Mouse (Mus musculus) cerebellum, adult 9-11 months (tissue): Measurements from ENCODE around the gene Gtf2i.

Experiments
- DNase-seq: peaks from one replicate; pipeline ENCODE4 v3.0.0; 2022

Gtf2i gene

GRCm38 (mm10) chr5:134321699-134322098 lies 7.1 kb upstream of the Gtf2i start:
- no peak for DNase-seq

- DNase-seq: no peak
These were observed 4.3 kb upstream of the Gtf2i start for GRCm38 (mm10) chr5:134318903-134319302.

DNA sequence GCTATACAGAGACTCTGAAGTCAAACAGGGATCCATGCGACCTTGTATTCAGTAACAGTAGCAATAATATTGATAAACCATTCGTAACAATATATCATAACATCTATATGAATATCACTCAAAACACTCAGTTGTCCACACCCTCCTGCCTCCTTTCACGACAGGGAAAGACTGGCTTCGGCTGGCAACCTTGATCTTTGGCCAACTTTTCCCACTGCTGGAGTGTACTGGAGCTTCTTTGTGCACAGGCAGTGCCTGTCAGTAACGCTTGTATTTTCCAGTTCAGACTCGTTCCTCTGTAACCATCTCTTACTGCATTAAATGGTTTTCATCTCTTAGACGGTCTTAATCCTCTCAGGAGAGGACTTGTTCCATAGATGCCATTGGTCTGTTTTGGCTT lies 2.2 kb upstream of the Gtf2i start:
- DNase-seq: no peak

GRCm38 (mm10) chr5:134315623-134316350 lies 1.2 kb upstream of the Gtf2i start:
- peak; percentile 66 for DNase-seq

- DNase-seq: peak; percentile 83
These were observed 389 bp downstream of the Gtf2i start for GRCm38 (mm10) chr5:134314068-134314674.

- peak; percentile 96 for DNase-seq
These were observed 1.0 kb downstream of the Gtf2i start for GRCm38 (mm10) chr5:134313451-134314067.

DNA sequence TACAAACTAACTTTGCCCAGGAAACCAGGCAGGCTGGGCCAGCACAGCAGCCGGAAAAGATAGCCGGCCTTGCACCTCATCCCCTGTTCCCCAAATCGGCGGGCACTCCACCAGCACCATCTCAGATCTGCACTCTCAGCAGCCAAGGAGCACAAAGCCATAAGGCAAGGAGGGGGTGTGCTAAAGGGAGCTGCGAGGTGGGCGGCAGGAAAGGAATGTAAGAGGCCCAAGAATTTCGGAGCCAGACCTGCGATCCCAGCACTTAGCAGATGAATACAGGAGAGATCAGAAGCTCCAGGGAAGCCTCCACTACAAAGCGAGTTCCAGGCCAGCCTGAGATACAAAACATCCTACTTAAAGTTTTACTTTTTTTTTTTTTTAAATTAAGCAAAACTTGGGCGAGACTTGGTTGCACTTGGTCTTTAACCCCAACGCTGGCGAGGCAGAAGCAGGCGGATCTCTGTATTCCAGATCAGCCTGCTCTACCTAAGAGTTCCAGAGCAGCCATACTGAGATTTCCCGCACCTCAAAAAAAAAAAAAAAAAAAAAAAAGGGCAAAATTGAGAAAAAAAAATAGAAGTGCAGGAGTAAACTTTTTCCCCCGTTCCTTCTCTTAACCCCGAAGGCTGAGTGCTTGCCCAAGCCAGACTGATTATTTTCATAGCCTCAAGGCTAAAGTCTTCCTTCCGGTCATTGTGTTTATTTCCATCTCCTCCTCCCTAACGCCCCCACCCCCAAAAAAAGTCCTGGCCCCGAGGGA lies 1.7 kb downstream of the Gtf2i start:
- peak; percentile 66 for DNase-seq

DNA sequence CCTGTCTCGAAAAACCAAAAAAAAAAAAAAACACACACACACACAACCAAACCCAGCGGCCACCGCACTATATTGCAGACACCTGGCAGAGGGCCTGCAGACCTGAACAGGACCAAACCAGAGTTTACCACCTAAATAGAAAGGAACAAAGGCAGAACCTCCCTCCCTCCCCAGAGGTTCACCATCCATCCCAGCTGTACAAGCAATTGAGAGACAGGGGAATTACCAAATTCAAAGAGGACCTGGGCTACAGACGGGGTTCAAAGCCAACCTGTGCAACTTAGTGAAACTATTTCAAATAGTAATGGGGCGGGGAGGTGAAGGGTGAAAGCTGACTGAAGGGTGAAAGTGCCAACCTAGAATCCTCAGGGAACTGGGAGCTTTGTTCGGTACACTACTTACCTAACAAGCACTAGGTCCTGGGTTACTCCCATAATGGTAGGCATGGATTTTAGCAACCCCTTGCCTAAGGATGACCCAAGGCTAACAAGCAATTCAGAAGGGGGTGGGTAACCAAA lies 2.6 kb downstream of the Gtf2i start:
- peak; percentile 50 for DNase-seq

- DNase-seq: no peak
These were observed 4.4 kb downstream of the Gtf2i start for GRCm38 (mm10) chr5:134310201-134310600.

DNA sequence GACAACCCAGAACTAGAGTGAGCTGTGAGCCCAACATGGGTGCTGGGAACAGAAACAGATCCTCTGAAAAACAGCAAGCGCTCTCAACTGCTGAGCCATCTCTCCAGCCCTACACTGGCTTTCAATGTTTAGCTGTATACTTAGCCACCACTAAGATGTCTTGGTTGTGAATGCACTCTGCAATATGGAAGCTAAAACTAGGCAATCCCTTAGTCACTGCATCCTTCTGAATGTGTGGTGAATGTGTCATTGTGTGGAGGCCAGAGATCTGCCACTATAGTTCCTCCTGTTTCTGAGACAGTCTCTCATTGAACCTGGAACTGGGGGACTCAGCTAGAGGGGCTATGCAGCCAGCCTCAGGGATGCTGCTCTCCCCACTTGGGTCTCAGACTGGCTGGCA lies 5.2 kb downstream of the Gtf2i start:
- no peak for DNase-seq

DNA sequence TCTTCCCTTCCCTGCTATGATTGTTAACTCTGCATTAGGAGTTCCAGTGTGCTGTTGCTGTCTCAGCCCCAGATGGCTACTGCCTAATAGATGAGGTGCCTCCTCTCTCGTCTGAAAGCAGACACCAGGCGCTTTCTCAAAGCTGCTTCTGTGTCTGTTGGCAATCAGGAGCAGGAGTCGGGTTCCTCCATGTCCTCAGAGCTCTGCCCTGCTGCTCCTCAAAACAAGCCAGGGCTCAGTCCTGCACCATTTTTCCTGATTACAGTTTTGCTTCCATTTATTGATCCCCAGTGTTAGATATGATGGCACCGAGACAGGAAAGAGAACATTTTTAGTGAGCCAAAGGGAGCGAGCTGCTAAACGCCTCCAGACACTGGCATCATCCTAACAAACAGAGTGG lies 9.9 kb downstream of the Gtf2i start:
- no peak for DNase-seq

- peak; percentile 42 for DNase-seq
These were observed 19.1 kb downstream of the Gtf2i start for GRCm38 (mm10) chr5:134295277-134296050.

GRCm38 (mm10) chr5:134294606-134295005 lies 20.0 kb downstream of the Gtf2i start:
- no peak for DNase-seq

DNA sequence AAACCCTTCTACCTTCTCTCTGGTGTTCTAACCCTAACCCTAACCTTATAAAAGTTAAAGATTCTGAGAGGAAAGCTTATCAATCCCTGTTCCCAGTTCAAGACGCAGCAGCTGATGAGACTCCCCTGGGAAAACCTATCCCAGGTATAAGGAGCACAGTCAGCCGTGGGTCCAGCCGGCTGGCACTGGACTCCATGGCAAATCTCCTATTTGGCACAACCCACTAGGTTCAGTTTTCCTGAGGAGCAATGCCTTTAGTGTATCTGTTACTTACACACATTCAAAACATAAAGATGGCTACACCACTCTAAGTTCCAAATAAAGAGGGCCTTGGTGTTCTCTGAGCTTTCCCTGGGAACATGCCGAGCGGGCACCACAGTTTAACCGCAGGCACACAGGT lies 23.5 kb downstream of the Gtf2i start:
- DNase-seq: no peak

GRCm38 (mm10) chr5:134289935-134290560 lies 24.5 kb downstream of the Gtf2i start:
- DNase-seq: no peak

DNA sequence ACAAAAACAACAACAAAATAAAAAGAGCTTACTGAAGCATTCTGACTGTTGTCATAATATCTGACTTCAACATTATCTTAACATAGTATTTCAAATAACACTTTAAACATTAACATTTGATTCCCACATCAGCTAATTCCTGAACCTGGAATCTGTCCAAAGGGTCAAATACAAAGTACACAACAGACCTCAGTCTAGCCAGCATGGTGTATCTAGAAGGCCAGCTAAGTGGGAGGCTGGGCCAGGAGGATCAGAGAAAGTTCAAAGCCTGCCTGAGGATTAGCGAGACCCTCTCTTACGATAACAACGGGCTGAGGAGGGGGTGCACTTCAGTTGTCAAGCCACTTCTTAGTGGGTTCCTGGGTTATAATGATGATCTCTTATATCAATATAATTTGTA lies 26.5 kb downstream of the Gtf2i start:
- no peak for DNase-seq

GRCm38 (mm10) chr5:134284921-134285320 lies 29.6 kb downstream of the Gtf2i start:
- no peak for DNase-seq

DNA sequence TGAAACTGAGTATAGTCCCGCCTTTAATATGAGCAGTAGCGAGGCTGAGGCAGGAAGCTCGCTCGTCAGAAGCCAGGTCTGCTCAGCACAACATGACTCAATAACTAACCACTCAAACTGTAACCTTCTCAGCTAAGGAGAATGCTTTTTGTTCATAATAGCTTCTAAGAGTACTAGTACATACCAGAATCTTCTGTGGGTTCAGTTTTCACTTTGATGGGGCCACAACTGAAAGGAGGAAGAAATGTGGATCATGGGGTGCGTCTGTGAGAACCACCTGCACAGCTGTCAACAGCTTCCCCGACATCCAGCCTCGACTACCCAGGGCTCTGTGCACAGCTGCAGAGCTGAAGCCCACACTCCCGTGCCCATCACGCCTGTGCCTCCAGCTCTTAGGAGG lies 32.0 kb downstream of the Gtf2i start:
- no peak for DNase-seq

- DNase-seq: no peak
These were observed 32.5 kb downstream of the Gtf2i start for GRCm38 (mm10) chr5:134282076-134282475.

GRCm38 (mm10) chr5:134279371-134279770 lies 35.2 kb downstream of the Gtf2i start:
- DNase-seq: no peak

GRCm38 (mm10) chr5:134277109-134277508 lies 37.5 kb downstream of the Gtf2i start:
- no peak for DNase-seq

DNA sequence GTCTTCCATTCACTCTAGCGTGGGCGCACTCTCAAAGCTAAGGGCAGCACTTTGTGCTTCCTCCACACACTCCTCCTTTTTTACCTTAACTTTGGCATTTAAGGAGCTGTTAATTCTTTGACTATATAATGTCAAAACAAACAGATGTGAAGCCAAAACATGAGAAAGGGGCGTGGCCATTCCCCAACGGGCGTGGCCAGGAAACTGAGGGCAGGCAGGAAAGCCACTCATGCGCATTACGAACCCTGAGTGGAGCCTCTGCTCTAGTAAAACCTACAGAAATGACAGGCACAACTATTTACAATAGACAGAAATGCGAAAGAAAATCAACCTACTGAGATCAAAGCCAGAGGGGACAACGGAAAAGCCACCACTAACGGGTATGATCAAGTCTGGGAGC lies 39.0 kb downstream of the Gtf2i start:
- DNase-seq: no peak
